Mouse (Mus musculus) cerebral cortex, adult 2 months (tissue): ENCODE measurements around the gene Olfr1044.

Experiments used
- WGBS: fragments of 180-500 bp; shearing (Covaris S2); methylation state at CpG from one replicate; pipeline ENCODE4 v1.1.7; 2018; 5-methylcytosine and 5-hydroxymethylcytosine counted together

Gene Olfr1044

DNA sequence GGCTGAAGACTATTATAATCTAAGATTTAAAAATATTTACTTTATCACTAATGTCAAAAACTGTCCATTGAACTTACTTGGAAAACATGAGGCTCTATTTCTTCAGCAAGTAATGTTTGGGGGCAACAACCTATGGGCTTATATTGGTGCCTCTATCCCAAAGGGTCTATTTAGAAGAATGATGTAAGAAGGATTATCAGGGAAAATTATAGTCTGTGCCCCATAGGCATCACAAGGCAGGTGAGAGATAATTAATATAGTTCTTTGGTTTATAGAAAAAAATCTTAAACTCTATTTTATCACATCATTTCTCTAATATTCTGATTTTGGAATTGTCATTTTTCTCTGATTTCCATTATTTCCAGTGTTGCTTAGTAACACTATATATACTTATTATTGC, at the start of gene Olfr1044:
Gene Olfr1044, minus strand, starts transcription at position 101 of the 400 bp plus-strand sequence.

DNA sequence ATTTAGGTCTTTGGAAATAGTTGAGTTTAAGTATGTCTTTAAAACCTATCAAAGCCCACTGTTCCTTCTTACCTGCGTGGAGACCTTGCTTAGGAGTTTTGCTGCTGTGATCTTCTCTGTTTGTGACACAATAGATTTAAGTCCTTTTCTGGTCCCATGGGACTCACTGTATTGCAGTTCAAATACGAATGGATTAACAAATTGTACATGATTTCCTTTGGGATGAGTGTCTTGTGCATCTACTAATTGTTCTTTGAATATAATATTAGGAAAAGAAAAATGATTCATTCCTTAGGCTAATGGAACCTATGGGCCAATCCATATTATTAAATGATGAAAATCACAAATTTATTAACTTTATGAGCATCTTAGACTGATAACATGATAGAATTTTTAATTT, 41.6 kb upstream of the Olfr1044 start, which contains the start of gene Olfr1046:
Gene Olfr1046, minus strand, starts transcription at position 101 of the 400 bp plus-strand sequence.
- 66% methylated on average over 2 of the region's 2 CpGs for WGBS

GRCm38 (mm10) chr2:86202909-86203308, 25.3 kb upstream of the Olfr1044 start, which contains the start of gene Olfr1045:
Gene Olfr1045 (minus strand): TSS chr2:86203009.

GRCm38 (mm10) chr2:86195863-86196262, 18.2 kb upstream of the Olfr1044 start:
- 48% methylated on average over 1 of the region's 1 CpGs for WGBS

GRCm38 (mm10) chr2:86185583-86185982, 8.0 kb upstream of the Olfr1044 start, which contains the start of gene Olfr52:
Gene Olfr52 (minus strand): TSS chr2:86185683.

GRCm38 (mm10) chr2:86179950-86180349, 2.3 kb upstream of the Olfr1044 start:
- WGBS: 89% methylated on average over 3 of the region's 3 CpGs

DNA sequence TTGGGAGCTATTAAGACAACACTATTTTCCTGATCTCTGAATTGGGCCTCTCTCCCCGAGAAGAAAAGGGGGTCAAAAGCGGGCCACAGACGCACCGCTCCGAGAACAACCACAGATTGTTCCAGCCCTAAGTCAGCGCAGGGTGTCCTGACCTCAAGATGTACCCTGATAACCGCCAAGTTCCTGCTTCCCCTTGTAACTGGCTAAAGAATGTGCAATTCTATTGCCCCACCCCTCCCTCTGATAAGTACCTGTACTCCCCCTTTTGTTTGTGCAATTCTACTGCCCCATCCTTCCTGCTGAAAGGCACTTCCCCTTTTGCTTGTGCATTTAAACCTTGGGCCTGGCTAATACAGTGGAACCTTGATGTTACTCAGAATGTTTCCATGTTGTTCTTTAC, 2.2 kb downstream of the Olfr1044 start:
- whole genome bisulfite sequencing: 89% methylated on average over 7 of the region's 7 CpGs

GRCm38 (mm10) chr2:86167422-86167821, 10.2 kb downstream of the Olfr1044 start, which contains the start of gene Olfr1043:
Gene Olfr1043 (minus strand): TSS chr2:86167522.
- WGBS: 85% methylated on average over 2 of the region's 2 CpGs

DNA sequence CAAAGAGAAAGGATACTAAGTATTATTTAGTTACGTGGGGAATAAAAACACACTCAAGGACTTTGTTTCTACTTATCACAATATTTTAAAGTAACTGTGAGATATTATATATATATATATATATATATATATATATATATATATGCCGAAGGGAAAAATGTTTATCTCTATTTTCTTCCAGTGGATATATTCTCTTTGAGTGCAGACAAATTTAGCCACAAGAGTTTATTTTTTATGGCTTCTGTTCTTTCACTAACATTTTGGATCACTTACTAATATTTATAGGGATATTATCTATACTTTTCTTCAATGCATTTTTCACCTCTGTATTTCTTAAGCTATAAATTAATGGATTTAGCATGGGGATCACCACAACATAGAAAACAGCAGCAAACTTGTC, 15.9 kb downstream of the Olfr1044 start, which contains the start of gene Olfr1042:
Gene Olfr1042, minus strand, starts transcription at position 101 of the 400 bp plus-strand sequence.
- WGBS: 90% methylated on average over 2 of the region's 2 CpGs

DNA sequence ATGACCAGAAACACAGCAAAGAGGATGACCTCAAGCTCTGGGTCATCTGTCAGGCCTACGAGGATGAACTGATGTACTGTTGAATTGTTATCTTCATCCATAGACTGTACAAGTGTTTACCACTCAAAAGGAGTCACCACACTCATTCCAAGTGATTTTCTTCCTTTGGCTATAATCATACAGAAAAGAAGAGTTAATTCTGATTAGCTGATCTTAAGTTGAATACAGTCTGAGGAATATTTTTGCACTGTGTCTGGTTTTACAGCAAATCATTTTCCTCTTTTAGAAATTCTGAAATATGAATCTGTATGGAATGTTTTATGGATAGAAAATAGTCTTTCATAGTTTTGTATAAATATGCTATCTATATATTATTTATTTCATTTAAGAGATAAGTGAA, 31.0 kb downstream of the Olfr1044 start, which contains the start of gene Olfr1040:
Gene Olfr1040, minus strand, starts transcription at position 101 of the 400 bp plus-strand sequence.
- 64% methylated on average over 1 of the region's 1 CpGs for WGBS

DNA sequence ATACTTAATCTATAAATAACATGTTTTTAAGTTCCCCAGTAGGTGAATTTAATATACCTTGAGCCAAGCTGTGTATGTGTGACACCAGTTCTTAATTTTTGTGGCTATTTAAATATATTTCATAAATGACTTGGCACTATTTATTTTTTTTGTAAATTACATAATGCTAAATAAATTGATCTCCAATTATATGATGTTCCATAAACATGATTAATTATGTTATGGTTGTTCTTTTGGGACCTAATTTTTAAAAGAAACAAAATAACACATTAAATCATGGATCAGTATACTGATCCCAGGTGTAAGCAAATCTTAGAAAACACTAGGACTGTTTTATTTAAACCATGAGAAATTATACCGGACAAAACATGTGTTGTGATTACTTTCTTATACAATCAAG, 41.8 kb downstream of the Olfr1044 start, which contains the start of gene Olfr1039:
Gene Olfr1039, minus strand, starts transcription at position 101 of the 400 bp plus-strand sequence.
- WGBS: 96% methylated on average over 1 of the region's 1 CpGs
